Mouse (Mus musculus): ENCODE measurements at regions not wholly inside any gene's neighbourhood (a gene's known extent, or its start where the extent isn't known, plus 50 kb on each side); places are given as distances from the start of the nearest gene placed in this dataset.

DNA sequence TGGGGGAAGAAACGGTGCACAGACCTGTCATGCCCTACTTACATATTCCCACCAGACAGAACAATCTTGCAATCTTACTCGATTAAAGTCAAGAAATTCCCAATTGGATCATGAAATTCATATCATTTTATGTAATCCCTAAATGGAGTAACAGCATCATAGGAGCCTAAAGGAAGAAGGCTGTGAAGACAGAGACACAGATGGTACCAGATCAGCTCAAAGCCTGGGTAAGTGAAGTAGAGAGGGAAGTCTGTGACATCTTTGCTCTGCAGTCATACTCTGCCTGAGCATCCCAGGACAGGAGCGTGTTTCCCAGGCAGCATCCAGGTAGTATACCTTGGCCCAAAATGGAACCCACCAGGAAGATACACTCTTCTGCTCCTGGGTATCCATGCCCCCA lies 108.6 kb downstream of the Diras2 start:
- no peak for DNase-seq

DNA sequence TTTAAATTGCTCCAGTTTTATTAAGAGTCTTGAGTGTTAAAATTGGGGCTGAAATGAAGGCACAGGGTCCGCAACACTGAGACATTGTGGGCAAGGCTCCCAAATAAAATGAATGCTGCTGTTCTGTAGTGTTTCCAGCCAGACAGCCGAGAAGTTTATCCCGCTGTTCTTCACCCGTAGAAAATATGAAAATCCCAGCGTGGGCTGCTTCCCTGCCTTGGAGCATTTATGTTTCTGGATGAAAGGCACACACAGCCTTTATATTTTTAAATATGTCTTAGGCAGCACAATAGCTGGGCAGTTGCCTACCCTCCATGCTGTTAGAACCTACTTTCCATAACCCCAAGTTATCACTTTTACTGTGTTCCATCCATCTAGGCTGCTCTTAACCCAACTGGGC lies 102.6 kb downstream of the Diras2 start:
- no peak for DNase-seq

DNA sequence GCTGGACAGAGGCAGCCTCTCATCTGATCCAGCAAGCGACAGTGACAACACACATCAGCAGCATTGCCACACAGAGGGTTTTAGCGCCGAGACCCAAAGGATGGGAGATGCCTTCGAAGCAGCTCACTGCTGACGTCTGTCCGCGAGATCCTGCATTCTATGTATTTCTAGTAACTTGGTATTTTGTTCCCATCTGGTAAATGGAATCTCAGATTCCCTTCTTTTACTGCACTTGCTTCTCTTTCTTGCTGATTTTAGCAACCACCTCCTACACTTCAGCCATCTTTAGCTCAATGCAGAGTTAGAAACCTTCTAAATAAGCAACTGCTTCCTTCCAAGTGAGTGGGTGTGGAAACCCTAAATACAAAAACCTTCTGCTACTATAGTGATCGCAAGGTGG lies 94.3 kb downstream of the Diras2 start:
- DNase-seq: no peak

DNA sequence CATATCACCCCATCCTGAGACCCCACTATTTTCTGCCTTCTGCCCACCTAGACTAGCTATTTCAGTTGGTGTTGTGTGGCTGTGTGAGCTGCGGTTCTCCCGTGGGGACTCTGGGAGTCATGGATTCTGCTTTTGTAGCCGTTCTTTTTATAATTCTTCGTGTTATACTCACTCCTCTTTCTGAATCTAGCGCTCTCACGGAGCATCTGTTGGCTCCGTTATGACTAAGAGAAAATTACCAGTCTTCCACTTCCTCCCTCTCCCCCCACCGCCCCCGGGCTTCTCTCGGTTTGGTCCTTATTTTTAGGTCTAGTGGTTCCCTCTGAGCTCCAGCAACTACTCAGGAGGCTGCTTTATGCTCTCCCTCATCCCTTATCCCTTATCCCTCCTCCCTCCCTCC lies 85.6 kb downstream of the Diras2 start:
- no peak for DNase-seq

DNA sequence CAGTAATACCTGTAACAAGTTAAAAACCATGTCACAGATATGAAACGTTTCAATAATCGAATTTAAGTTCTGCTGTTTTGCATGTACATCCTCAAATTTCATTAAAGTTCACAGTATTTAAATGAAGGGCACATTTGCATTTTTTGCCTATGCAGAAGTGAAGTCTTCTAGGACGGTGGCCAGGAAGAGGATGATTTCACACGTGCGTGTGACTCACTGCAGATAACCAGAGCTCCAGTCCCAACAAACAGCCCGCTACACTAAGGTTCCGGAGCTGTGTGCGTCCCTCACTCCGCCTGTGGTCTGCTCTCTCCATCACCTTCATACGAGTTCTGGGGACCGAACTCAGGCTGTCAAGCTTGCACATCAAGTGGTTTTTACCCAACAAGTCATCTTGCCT lies 82.2 kb downstream of the Diras2 start:
- DNase-seq: peak; percentile 12 to 17

DNA sequence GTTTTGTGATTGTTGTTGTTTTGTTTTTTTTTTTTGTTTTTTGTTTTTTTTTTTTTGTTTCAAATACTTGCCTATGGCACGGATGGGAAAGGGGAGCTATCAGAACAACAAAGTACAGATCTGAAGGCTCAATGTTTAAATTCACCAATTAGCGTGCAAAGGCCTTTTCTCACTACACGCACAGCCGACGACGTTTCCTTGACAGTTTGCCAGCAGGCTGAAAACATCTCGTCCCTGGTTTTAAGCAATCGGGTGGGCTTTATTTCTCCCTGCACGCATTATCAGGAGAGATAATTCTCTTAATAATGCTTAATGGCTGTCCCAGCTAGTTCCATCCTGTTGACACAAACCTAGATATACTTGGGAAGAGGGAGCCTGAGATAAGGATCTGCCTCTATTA lies 79.6 kb downstream of the Diras2 start:
- no peak for DNase-seq

DNA sequence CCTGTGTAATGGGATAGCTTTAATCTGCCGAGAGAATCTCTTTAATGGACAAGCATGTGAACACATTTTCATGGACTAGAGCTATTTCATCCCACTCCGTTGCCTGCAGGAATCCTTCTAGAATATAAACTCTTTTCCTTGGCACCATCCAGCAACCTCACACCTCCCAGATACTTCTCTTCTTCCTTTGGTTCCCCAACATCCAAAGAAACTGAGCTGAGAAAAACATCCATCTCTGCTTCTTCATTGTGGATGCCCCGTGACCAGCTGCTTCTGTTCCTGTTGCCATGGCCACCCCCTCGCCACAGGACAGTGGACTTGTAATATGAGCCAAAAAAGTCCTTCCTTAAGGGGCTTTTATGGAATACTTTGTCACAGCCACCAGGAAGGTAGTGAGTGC lies 78.8 kb downstream of the Diras2 start:
- no peak for DNase-seq
